Mouse (Mus musculus) NIH3T3 (cell line): ENCODE results near the gene Med13.
"Not testable (repeated sequence)": the region's sequence is repeated elsewhere in the genome, so short reads cannot be mapped to it uniquely, and the experiment has no call there.

ENCODE experiments used
- DNase-seq: peaks from one replicate; pipeline ENCODE4 v3.0.0-alpha.2; 2012; ENCODE audit warnings: low read depth

Gene Med13

DNA sequence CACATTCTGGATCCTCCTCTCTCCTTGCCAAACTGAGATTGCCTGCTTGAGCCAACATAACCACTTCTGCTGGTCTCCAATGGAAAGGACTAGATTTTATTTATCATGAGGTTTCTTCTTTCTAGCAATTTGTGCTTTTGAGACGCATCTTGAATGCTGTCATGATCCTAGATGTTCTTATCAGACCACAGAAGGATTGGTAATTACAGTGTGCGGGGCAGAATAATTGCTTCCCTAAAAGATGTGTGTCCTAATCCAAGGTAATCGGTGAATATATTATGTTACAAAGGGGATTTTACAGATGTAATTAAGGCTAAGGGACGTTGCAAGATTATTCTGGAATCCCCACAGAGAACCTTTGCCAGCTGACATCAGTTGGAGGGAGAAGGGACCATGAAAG lies 21.6 kb upstream of the Med13 start:
- DNase-seq, result no peak

DNA sequence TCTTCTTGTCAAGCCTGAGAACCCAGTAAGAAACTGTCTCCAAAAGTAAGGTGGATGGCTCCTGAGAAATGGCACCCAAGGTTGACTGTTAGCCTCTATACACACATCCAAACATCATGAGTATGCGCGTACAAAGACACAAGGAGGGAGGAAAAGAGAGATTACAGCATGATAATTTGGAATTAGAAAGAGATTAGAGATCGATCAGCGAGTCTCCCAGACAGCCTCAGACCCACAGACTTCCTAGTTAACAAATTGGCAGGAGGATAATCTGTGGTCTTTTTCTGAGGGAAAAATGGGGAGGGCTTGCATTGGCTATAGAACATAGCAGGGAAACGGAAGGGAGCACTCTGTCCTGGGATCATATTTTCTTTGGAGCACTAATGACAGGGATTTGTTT lies 20.4 kb upstream of the Med13 start:
- no peak for DNase-seq

DNA sequence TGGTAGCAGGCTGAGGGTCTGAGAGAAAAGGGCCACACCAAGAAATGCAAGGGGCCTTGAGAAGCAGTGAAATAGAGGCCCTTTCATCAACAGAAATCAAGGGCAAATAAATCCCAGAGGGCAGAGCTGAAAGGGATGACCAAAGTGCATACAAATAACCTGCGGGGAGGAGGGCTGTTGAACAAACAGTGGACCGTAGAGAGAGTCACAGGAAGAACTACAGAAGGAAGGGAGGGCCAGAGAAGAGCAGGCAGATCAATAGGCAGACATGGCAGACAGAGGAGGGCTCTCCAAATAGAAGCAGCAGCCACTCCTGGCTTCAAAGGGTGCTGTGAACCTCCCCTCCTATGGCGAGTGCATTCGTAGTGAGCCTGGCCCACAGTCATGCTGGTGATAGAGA lies 19.3 kb upstream of the Med13 start:
- DNase-seq, result no peak

DNA sequence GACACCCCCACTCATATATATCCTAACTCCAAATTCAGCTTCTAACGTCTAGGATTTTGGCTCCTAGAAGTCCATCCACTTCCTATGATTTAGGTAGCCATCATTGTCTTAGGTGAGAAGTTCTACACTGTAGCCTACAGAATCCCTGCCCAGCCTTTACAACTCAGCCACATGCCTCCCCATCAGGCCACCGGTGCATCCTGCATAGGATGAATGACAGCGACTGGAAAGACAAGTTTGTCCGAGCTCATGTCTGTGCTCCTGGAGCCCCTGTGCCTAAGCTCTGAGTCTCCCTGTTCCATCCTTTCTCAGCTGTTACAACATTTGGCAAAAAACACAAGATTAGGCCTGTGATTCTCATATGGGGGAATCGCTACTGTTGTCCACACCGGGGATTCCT lies 17.7 kb upstream of the Med13 start:
- no peak for DNase-seq

DNA sequence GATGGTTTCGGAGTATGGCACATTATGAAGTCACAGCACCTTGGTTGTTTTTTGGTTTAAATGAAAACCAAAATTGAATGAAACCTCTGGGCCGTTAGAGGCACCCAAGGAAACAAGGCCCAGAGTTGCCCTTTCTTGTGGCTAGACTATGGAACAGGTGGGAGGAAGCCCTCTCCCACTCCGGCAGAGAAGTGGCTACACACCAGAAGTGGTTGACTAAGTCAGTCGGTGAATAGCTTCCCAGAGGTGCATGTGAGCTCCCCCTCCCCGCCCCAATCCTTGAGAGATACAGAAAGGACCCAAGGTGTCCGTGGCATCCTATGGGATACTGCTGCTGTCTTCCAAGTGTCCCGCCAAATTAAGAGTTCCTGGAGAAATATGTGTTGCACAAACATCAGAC lies 13.9 kb upstream of the Med13 start:
- no peak for DNase-seq

DNA sequence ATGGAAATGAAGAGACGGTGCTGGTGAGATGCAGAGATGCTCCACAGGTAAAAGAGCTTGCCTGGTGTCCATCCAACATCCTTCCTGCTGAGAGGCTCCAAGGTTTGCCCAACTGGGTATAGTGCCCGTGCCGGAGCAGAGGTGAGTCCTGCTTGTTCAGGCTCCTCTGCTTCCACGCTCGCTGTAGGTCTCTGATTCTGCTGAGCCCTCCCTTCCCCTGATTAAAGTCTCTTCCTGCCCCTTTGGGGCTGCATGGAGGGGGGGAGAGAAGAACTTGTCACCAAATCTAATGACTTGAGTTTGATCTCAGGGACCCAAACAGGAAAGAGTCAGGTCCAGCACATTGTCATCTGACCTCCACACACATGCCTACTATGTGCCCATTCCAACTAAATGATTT lies 12.5 kb upstream of the Med13 start:
- no peak for DNase-seq

DNA sequence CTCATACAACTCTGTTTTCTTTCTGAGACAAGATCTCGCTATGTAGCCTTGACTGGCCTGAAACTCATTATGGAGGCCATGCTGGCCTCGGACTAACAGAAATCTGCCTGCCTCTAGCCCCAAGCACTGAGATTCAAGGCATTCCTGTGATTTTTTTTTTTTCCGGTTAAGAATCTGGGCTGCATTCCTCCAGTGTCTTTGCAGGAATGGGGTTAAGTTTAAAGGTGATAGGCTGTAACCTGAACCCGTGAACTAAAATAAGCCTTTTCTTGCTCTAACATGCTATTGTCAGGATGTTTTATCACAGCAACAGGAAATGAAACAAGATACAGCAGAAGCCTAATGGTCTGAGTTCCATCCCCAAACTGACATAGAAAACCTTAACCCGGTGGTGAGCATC lies 11.6 kb upstream of the Med13 start:
- no peak for DNase-seq

DNA sequence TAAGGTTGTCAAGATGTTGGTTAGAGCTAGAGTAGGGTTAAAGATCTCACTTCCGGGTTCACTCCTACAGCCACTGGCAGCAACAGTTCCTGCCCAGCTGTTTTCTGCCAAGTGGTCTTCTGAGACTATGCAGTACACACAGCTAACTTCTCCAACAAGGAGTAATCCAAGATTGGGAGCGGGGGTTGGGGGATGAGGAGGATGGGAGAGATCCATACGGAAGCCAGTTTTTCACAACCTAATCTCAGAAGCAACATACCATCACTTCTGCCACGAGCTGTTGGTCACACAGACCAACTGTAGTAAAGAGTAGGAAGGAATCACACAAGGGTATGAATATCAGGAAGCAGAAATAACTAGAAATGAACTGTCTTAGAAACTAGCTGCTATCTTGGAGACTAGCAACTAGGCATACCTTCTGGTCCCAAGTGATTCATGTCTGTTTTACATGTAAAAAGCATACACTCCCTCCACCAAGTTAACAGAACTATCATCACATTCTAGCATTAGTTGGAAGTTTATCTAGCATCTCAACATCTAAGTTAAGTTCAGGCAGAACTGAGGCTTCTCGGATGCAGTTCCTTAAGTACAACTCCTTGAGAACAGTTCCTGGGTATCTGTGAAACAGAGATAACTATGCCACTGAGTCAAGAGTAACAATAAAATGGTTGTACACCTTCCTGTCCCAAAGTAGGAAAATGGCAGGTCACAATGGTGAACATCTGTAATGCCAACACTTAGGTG lies 7.5 kb upstream of the Med13 start:
- DNase-seq, result no peak

DNA sequence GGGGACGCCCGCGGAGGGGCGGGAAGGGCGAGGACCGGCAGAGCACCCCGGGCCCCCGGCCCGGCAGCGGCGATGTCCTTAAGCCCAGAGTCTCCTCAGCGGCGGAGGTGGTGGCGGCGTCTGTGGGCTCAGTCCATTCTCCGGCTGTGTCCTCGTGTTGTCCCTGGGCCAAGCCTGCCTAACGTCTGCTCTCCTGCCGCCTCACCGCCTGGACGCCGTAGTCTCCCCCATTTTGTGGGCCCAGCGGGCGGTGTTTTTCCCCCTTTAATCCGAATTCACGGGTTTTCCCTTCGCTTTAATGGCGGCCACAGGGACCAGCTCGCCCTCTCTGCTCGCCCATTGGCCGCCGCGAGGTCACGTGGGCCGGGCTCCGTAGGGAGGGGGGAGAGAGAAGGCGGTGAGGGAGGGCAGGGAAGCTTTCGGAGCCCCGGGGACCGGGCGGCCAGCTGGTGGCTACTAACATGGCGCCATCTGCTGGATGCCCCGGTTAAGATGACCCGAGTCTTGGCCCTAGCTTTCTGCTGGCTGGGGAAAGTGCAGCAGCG lies 654 bp upstream of the Med13 start:
- peak; percentile 99 for DNase-seq

DNA sequence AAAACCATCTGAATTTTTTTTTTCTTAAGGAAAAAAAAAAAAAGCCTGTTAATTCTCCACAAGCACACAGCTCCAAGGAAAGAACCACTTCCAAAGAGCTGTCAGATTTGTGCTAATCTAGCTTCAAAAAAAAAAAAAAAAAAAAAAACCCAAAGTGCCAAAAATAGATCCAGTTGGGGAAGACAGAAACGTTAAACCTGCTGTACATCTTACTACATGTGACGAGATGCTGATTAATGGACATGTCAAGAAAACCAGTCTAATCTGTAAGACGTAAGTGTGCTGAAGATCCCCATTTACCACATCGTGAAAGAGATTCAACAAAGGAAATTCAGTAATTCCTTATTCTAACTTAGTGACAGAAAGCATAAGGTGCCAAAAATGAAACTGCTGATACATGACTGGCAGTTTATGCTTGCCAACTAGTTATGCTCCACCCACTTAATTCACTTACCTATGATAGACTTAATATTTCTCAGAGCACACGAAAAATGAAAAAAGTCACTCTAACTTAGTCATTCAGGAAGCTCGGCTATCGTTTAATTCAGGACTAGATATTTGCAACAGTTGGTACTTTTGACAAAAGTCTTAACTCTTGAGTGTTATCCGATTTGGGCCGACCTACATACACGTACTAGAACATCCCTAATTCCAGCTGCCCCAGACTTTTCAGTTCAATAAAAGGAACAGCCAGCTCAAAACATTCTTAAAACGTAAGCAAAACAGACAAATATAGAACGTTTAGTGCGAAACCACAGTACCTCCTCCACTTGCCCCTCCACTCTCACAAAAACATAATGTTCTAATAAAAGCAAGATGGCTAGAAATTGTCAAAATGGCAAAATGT lies 1.2 kb downstream of the Med13 start:
- peak; percentile 55 for DNase-seq

DNA sequence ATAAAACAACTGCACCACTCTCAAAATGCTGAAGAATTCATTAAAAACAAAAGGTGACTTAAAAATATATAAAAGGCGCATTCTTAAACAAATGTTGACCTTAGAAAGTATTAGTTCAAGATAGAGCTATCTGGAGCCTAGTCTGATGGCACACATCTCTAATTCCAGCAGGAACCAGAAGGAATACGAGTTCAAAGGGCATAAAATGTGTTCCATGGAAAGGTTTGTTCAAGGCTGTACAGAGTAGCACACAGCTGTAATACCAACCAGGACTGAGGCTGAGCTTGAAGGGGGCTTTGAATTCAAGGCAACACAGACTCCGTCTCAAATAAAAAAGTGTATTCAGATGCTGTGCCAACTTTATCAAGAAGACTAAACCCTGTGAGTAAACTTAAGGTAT lies 3.8 kb downstream of the Med13 start:
- no peak for DNase-seq

DNA sequence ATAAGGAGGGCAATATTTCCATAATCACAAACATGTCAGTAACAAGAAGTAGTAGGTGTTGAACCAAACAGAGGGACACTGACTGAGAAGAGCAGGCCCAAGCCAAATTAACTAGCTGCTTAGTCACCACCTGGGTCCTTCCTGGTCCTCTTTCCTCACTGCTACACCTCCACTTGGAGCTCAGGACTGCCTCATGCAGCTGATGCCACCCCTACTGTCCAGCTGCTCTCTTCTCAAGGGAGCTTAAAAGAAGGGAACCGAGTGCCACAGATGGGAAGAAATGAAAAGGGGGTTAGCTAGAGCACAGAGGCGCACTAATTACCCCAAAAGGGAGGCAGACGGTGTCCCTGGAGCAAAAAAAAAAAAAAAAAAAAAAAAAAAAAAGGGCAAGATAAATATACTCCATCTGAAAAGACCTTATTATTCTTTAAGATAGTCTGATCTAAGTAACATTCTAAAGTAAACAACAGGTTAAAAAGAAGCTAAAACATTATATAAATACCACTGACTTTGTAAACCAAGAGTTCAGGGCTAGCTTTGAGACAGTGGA lies 5.6 kb downstream of the Med13 start:
- DNase-seq, result no peak

DNA sequence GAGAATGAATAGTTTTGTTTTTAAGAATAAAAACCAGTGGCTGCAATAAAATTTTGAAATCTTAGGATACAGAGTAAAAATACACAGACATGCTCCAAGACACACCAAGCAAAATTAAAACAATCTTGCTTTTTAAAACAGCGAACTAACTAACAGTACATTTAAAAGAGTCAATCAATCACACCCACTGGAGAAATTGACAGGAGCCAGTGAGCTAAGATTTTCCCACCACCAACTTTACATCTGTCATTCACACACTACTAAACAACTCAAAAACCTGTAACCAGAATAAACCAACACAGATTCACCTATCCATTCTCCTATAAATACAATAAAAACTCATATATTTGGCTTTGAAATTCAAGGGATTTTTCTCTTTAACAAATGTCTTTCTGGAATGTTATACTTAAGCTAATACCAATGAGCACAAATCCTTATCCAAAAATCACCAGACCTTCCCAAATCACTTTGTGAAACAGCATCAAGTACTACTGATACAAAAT lies 6.7 kb downstream of the Med13 start:
- no peak for DNase-seq

DNA sequence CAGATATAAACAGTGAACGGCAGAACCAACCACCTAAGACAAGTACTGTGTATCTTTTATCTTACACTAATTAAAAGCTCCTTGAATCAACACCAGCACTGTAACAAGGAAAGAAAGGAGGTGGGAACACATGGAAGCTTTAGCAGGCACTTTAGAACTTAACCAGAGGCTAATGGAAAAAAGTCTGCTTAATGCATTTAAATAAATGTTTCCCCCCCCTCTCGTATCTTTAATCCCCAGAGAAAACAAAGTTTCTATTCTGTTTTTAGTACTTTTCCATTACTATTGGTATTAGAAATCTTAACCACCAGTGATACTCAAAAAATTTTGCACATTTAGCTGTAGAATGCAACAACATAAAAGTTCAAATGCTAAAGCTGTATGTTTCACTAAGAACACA lies 8.1 kb downstream of the Med13 start:
- DNase-seq, result no peak

DNA sequence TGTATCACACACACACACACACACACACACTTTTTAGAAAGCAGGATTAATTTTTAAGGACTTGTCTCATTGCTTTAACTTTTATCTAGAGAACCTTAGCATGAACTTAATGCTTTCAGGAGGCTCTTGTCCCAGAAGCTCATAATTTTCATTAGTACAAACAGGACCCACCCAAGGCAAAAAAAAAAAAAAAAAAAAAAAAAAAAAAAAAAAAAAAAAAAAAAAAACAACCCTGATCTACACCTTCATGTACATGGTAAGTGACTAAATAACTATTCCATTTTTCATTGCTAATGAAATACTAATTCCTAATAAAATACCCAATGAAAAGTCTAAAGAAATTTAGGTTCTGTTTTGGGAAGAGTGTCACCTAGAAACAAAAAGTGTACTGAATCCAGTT lies 8.5 kb downstream of the Med13 start:
- DNase-seq, result no peak

DNA sequence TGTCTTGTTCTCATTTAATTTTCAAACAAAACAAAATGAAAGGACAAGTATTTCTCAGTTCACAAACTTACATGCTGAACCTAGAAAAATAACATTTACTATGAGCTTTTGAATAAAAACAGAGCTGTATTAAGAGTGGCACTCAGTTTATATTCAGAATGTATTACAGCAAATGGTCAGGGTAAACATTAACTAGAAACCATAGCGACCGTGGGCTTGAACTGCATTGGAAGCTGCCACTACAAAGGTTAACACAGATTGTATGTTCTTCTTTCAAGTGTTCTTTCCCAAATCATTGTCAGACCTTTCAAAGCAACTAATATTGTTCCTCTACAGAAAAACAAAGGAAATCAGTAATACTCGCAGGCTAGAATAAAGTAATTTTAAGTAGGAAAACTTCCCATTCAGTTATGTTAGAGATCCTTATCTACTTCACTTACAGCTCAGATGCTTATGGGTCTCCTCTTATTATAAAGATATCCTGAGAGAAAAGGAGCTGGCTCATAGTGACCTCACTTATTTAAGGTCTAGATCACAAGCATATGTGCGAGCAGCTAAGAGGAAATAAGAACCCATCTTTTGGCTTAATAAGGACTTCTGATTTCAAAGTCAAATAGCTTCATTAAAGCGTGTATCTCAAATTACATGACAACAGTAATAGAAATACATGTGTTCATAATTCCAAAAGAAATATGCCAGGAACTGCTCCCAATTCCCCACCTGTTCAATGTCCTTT lies 9.8 kb downstream of the Med13 start:
- DNase-seq, result no peak

DNA sequence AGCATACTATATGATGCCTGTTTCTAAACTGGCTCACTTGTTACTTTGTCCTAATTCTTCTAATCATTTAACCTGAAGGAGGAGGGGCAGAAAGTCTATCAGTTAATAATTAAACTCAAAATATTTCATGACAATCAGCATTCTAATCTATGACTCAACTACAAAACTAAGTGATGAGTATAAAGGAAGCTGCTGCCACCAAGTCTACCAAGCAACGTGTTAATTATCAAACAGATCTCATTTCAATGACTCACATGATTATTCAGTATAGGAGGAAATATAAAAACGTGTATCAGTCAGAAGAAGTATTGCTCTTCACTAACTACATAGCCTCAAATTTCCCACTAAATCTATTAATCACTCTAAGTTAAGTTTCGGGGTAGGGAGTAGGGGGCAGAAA lies 10.9 kb downstream of the Med13 start:
- DNase-seq, result no peak

DNA sequence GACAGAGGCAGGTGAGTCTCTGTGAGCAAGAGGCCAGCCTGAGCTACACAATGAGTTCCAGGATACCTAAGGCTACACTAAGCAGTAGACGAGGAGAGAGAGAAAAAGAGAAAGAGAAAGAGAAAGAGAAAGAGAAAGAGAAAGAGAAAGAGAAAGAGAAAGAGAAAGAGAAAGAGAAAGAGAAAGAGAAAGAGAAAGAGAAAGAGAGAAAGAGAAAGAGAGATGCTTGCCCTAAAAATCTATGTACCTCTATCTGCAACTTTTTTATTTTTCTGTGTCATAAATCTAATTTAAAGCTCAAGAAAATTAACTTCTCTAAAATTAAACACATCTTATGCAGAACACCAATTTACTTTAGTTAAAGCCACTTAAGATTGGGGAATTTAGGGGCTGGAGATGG lies 12.5 kb downstream of the Med13 start:
- not testable (repeated sequence) for DNase-seq

DNA sequence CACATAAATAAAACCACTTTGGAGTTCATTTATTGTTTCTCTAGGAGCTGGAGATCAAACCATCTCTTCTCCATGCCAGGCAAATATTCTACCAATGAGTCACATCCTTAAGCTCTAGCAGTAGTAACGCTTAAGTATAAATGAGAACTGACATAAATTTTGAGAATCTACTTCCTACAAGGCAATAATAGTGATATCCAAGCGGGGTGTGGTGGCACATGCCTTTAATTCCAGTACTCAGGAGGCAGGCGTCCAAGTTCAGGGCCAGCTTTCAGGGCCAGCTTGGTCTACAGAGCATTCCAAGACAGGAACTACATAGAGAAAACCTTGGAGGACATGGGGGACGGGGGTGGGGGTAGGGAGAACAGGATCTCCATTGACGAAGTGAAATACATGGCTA lies 33.2 kb downstream of the Med13 start:
- peak; percentile 29 for DNase-seq

DNA sequence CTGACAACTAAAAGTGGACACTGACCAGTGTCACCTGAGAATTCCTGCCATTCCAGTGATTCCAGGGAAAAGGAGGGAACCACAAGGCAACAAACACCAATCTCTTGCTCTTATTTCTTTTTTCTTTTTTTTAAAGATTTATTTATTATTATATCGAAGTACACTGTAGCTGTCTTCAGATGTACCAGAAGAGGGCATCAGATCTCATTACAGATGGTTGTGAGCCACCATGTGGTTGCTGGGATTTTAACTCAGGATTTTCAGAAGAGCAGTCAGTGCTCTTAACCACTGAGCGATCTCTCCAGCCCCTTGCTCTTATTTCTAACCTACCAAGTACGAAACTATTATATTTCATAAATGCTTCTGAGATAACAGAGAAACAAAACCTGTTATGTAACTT lies 42.4 kb downstream of the Med13 start:
- not testable (repeated sequence) for DNase-seq

DNA sequence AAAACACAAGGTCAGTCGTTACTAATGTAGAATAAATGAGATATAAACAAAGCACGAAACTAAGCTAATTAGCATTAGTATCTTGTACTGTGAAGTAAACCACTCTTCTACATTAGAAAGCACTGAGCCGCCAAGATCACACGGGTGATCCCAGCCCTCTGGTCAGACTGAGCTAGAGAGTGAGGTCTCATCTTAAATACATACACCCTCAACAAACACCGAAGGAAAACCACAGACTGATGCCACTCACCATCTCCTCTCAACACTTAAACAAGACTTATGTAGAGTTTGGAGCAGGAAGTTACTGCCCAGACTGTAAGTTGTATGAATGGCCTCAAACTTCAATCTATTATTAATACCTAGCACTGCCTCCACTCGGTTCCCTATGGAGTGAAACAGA lies 47.1 kb downstream of the Med13 start:
- no peak for DNase-seq

DNA sequence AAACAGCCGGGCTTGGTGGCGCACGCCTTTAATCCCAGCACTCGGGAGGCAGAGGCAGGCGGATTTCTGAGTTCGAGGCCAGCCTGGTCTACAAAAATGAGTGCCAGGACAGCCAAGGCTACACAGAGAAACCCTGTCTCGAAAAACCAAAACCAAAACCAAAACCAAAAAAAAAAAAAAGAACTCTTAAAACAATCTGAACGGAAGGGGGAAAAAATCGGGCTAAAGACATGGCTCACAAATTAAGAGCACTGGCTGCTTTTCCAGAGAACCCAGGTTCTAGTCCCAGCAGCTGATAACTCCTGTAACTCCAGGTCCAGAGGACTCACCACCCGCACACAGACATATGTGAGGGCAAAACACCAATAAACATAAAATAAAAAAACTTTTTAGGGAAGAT lies 65.2 kb downstream of the Med13 start:
- not testable (repeated sequence) for DNase-seq
